Mouse (Mus musculus) forebrain, embryonic 12.5 days (tissue): ENCODE measurements around the gene H13. TPM values are rescaled to one million over a fixed set of nuclear protein-coding genes. Genes with fewer than 3 reads are reported as not detected.
A peak's percentile ranks its signal among the peaks of the same experiment; 100 is the strongest.

Experiments used
- ATAC-seq: fragments of 200-750 bp; cut with Nextera tagmentation; 2 replicates; pipeline ENCODE4 v1.8.0; 2017; ENCODE audit warnings: moderate TSS enrichment; ENCODE audit not compliant: low FRiP score
- H3K27ac ChIP-seq: fragments of 300-500 bp; sonication (generic); 2 replicates; pipeline ENCODE4 v1.5.1; 2016; ENCODE audit warnings: mild to moderate bottlenecking
- H3K27me3 ChIP-seq: fragments of 300-500 bp; sonication (generic); 2 replicates; pipeline ENCODE4 v1.6.1; 2016; ENCODE audit warnings: mild to moderate bottlenecking
- H3K36me3 ChIP-seq: fragments of 300-500 bp; sonication (generic); replicated peaks from 2 replicates; pipeline ENCODE4 v1.6.1; 2016; ENCODE audit warnings: mild to moderate bottlenecking
- H3K4me1 ChIP-seq: fragments of 300-500 bp; sonication (generic); 2 replicates; pipeline ENCODE4 v1.6.1; 2016
- H3K4me2 ChIP-seq: fragments of 300-500 bp; sonication (generic); 2 replicates; pipeline ENCODE4 v1.6.1; 2016; ENCODE audit warnings: mild to moderate bottlenecking, moderate library complexity
- H3K4me3 ChIP-seq: fragments of 300-500 bp; sonication (generic); replicated peaks from 2 replicates; pipeline ENCODE4 v1.5.1; 2016; ENCODE audit warnings: mild to moderate bottlenecking
- H3K9ac ChIP-seq: fragments of 300-500 bp; sonication (generic); 2 replicates; pipeline ENCODE4 v1.6.1; 2016; ENCODE audit warnings: mild to moderate bottlenecking
- H3K9me3 ChIP-seq: fragments of 300-500 bp; sonication (generic); 2 replicates; pipeline ENCODE4 v1.6.1; 2016
- WGBS: fragments of 180-500 bp; shearing (Covaris S2); methylation state at CpG from one replicate; pipeline ENCODE4 v1.1.7; 2016; 5-methylcytosine and 5-hydroxymethylcytosine counted together
- polyA plus RNA-seq: library from polyadenylated mRNA; unstranded; fragments of >200 nt; fragmentation: Nextera tagmentation; extraction: Ambion mirVana; gene quantifications from 2 replicates; pipeline ENCODE4 v1.2.1, GENCODE M21; 2016

Gene H13
- polyA plus RNA-seq, 1 experiment from 2014 or later: 128 TPM

DNA sequence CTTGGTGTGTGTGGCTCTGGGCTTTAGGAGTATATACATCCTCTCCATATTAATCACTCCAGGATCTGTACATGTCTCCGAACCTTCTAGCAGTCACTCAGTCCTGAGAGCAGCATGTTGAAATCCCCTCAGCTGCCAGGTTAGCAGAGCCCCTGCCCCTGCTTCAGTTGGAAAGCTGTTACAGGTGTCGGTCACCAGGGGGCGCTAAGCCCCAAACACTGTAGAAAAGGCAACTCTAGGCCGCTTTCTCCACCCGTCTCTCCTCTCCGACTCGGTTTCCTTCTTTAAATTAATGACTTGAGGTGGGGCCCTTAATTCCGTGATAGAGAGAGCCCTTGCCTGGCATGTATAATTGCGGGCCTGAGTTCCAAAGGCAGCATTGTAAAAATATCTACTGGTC, 24.0 kb downstream of the H13 start:
- peak; percentile 39 for ATAC-seq
- H3K9me3 ChIP-seq: no peaks in the 10 kb centered on the region
- H3K9ac ChIP-seq: peak overlapping the region; percentile 29; the same call in 1 of the 2 replicates
- WGBS: 22% methylated on average over 9 of the region's 9 CpGs
- peaks cover 14% of the 10 kb centered on the region for H3K4me1 ChIP-seq
- peak overlapping the region; percentile 46 for H3K4me2 ChIP-seq
- no peak overlapping the region for H3K4me3 ChIP-seq
- no peaks in the 10 kb centered on the region for H3K27me3 ChIP-seq
- peaks cover 67% of the 10 kb centered on the region for H3K36me3 ChIP-seq
- H3K27ac ChIP-seq: peak overlapping the region; percentile 38; the same call in 1 of the 2 replicates

DNA sequence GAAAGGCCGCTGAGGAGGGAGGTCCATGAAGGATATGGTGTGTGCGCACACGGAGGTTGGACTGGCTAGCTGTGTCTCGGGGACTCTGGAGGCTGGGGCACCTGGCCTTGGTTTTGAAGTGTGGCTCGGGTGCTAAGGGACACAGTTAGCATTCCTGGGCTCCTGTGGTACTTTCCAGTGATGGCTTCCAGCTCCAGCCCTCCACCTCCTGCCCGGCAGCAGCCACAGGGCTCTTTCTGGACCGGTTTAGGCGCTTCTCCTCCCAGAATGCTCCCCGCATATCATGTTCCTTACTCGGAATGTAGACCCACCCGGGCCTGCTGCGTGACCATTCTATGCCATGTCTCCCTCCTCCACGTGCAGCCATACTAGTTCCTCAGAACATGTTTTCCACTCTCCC, 24.5 kb downstream of the H13 start:
- 86% methylated on average over 13 of the region's 13 CpGs for WGBS
- H3K27ac ChIP-seq: peak overlapping the region; percentile 38; the same call in 1 of the 2 replicates
- H3K9ac ChIP-seq: peak overlapping the region; percentile 29; the same call in 1 of the 2 replicates
- no peaks in the 10 kb centered on the region for H3K9me3 ChIP-seq
- no peak overlapping the region for H3K4me3 ChIP-seq
- H3K27me3 ChIP-seq: no peaks in the 10 kb centered on the region
- H3K36me3 ChIP-seq: peaks cover 67% of the 10 kb centered on the region
- H3K4me1 ChIP-seq: peaks cover 12% of the 10 kb centered on the region; the same call in 1 of the 2 replicates
- no peak for ATAC-seq
- peak overlapping the region; percentile 46 for H3K4me2 ChIP-seq

DNA sequence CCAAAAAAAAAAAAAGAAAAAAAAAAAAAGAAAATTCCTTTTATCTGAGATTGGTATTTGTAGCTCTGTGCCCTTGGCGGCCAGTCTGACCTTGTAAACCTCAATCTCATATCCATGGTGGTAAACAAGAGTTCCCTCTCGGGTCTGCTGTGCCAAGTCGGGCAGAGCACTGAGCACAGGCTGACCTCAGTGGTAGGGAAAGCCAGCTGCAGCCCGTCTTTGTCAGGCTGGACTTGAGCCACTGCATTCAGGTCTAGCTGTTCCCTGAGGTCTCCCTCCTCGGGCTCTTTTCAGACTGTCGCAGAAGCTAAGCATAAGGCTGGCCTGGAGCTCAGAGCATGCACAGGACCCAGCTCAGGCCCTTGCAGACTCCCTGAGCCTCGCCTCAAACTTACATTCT, 25.4 kb downstream of the H13 start:
- H3K4me3 ChIP-seq: no peak overlapping the region
- H3K4me1 ChIP-seq: peaks cover 12% of the 10 kb centered on the region; the same call in 1 of the 2 replicates
- no peak overlapping the region for H3K4me2 ChIP-seq
- 84% methylated on average over 7 of the region's 7 CpGs for WGBS
- no peaks in the 10 kb centered on the region for H3K27me3 ChIP-seq
- H3K36me3 ChIP-seq: peaks cover 67% of the 10 kb centered on the region
- H3K9me3 ChIP-seq: no peaks in the 10 kb centered on the region
- ATAC-seq: no peak
- H3K9ac ChIP-seq: no peak overlapping the region
- H3K27ac ChIP-seq: no peak overlapping the region; the same call in 1 of the 2 replicates

- H3K27me3 ChIP-seq: no peaks in the 10 kb centered on the region
- 0 out of 2 replicates have a peak, but pooled peaks have one; percentile 20 for ATAC-seq
- no peaks in the 10 kb centered on the region; the same call in 1 of the 2 replicates for H3K9me3 ChIP-seq
- no peak overlapping the region for H3K4me3 ChIP-seq
- 77% methylated on average over 10 of the region's 10 CpGs for WGBS
- H3K27ac ChIP-seq: peak overlapping the region; percentile 70; the same call in 1 of the 2 replicates
- H3K4me1 ChIP-seq: peaks cover 12% of the 10 kb centered on the region; the same call in 1 of the 2 replicates
- no peak overlapping the region for H3K4me2 ChIP-seq
- peaks cover 68% of the 10 kb centered on the region for H3K36me3 ChIP-seq
- peak overlapping the region; percentile 45; the same call in 1 of the 2 replicates for H3K9ac ChIP-seq
Measured at GRCm38 (mm10) chr2:152696016-152696415, 26.8 kb downstream of the H13 start.

DNA sequence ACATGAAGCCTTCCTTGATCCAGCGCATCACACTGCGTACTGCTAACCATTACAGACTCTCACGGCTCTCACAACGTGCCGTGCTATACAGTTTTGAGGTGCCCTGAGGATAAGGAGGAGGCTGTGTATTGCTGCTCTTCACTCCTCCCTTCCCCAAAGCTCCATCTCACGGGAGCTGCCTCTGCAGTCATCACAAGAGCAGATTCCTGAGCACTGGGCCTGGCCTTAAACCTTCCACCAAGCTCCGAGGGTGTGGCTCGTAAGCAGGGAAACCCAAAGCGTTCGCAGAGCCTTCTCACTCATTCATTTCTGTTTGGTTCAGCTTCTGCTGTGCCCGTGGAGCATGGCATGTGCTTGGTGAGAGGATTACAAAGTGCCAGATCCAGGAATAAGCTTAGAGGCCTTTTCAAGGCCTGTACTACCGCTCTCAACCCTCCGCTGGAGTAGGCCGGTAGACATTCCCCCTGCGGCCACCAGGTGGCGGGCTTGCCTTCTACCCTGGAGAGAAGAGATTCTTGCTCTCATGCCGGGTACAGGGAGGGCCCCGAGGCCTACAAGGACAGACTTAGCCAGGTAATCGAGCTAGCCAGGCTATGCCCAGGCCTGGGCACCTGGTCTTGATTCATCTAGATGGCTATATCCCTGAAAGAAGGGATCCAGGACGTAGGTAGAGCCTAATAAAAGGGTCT, 27.4 kb downstream of the H13 start:
- Histone ChIP-seq H3K27me3 (no peaks in the 10 kb centered on the region), H3K4me2 (no peak overlapping the region), H3K9ac (peak overlapping the region; percentile 45; the same call in 1 of the 2 replicates), H3K36me3 (peaks cover 74% of the 10 kb centered on the region), H3K27ac (peak overlapping the region; percentile 70), H3K4me3 (no peak overlapping the region), H3K9me3 (no peaks in the 10 kb centered on the region; the same call in 1 of the 2 replicates), H3K4me1 (peaks cover 12% of the 10 kb centered on the region; the same call in 1 of the 2 replicates)
- peak; percentile 84 for ATAC-seq
- WGBS: 42% methylated on average over 20 of the region's 20 CpGs

DNA sequence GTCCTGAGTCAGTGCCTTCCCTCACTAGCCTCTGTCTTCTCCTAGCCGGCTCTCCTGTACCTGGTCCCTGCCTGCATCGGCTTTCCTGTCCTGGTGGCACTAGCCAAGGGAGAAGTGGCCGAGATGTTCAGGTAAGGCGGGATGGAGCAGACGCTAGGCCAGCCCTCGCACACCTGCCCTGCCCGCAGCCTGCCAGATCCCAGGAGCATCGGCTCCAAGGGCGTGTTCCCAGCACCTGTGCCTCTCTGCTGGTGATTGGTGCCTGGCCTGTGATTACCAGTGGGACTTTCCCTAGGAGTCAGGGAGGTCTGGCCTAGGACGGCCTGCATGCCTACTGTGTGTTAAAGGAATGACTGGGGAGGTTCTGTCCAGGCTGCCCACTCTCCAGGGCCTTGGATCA, 30.9 kb downstream of the H13 start:
- peaks cover 4% of the 10 kb centered on the region; the same call in 1 of the 2 replicates for H3K4me1 ChIP-seq
- 96% methylated on average over 10 of the region's 10 CpGs for WGBS
- ATAC-seq: no peak
- no peak overlapping the region for H3K4me2 ChIP-seq
- no peaks in the 10 kb centered on the region; the same call in 1 of the 2 replicates for H3K9me3 ChIP-seq
- H3K27ac ChIP-seq: no peak overlapping the region
- H3K9ac ChIP-seq: no peak overlapping the region
- H3K27me3 ChIP-seq: no peaks in the 10 kb centered on the region
- peaks cover 96% of the 10 kb centered on the region for H3K36me3 ChIP-seq
- H3K4me3 ChIP-seq: no peak overlapping the region

DNA sequence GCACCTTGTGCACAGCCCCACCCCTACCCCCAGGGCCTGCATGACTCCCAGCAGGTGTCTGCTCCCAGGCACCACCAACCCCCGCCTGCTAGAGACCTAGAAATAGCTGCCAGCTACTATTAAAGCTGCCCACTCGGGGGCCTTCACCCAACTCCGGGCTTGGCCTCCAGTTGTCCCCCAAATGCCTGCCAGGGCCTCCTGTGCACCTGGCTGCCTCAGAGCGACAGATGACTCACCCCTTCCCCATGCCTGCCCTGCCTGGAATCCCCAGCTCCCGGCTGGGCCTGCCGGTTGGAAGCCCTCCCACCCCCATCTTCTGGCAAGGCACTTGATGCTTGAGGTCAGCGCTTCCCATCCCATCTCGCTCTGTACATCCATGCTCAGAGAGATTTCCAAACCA, 31.5 kb downstream of the H13 start:
- 92% methylated on average over 8 of the region's 8 CpGs for WGBS
- H3K27me3 ChIP-seq: no peaks in the 10 kb centered on the region
- ATAC-seq: no peak
- H3K27ac ChIP-seq: no peak overlapping the region
- H3K4me3 ChIP-seq: no peak overlapping the region
- H3K9ac ChIP-seq: no peak overlapping the region
- peaks cover 96% of the 10 kb centered on the region for H3K36me3 ChIP-seq
- no peaks in the 10 kb centered on the region; the same call in 1 of the 2 replicates for H3K9me3 ChIP-seq
- H3K4me2 ChIP-seq: no peak overlapping the region
- peaks cover 10% of the 10 kb centered on the region for H3K4me1 ChIP-seq

GRCm38 (mm10) chr2:152703596-152704255, 34.5 kb downstream of the H13 start:
- Histone ChIP-seq H3K4me1 (peaks cover 30% of the 10 kb centered on the region), H3K27ac (no peak overlapping the region), H3K27me3 (no peaks in the 10 kb centered on the region), H3K4me2 (no peak overlapping the region), H3K36me3 (peaks cover 74% of the 10 kb centered on the region), H3K4me3 (no peak overlapping the region), H3K9ac (no peak overlapping the region), H3K9me3 (no peaks in the 10 kb centered on the region; the same call in 1 of the 2 replicates)
- 93% methylated on average over 21 of the region's 21 CpGs for WGBS
- ATAC-seq: no peak

- Histone ChIP-seq H3K4me2 (no peak overlapping the region), H3K4me1 (peaks cover 30% of the 10 kb centered on the region), H3K9ac (no peak overlapping the region), H3K27ac (no peak overlapping the region), H3K9me3 (no peaks in the 10 kb centered on the region; the same call in 1 of the 2 replicates), H3K4me3 (no peak overlapping the region), H3K27me3 (no peaks in the 10 kb centered on the region), H3K36me3 (peaks cover 69% of the 10 kb centered on the region)
- ATAC-seq: no peak
- WGBS: 89% methylated on average over 5 of the region's 5 CpGs
Measured at GRCm38 (mm10) chr2:152704256-152704605, 35.0 kb downstream of the H13 start.

- Histone ChIP-seq H3K27ac (peak overlapping the region; percentile 38; the same call in 1 of the 2 replicates), H3K9ac (no peak overlapping the region), H3K4me1 (peaks cover 30% of the 10 kb centered on the region), H3K4me2 (no peak overlapping the region), H3K4me3 (no peak overlapping the region), H3K9me3 (no peaks in the 10 kb centered on the region; the same call in 1 of the 2 replicates), H3K36me3 (peaks cover 63% of the 10 kb centered on the region), H3K27me3 (no peaks in the 10 kb centered on the region)
- ATAC-seq: no peak
- WGBS: 90% methylated on average over 14 of the region's 14 CpGs
Measured at GRCm38 (mm10) chr2:152704811-152705370, 35.6 kb downstream of the H13 start.

DNA sequence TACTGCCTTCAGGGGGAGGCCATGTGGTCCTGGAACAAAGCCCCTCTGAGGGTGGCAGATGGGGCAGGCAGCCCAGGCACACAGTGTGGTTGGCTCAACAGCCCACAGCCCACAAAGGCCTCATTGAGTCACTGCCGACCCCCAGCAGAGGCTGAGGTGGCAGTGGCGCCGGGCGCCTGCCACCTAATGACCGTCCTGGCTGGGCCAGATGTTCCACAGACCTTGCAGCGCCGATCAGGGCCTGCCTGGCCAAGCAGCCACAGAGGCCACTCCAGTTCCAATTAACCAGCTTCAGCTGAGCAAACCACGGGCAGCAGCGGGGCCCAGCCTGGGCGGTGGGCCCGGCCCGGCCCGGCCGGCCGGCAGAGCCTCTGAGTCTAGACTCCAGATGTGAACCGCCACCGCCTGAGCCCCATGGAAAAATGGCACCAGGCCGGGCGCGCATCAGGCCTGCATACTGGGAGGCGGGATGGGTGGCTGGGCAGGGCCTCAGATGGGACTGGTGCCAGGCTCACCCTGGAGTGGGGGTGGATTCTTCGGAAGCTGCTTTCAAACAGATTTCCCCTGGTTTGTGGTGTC, 36.8 kb downstream of the H13 start:
- peaks cover 30% of the 10 kb centered on the region for H3K4me1 ChIP-seq
- no peaks in the 10 kb centered on the region; the same call in 1 of the 2 replicates for H3K9me3 ChIP-seq
- H3K27me3 ChIP-seq: no peaks in the 10 kb centered on the region
- 72% methylated on average over 22 of the region's 22 CpGs for WGBS
- peaks cover 51% of the 10 kb centered on the region for H3K36me3 ChIP-seq
- H3K9ac ChIP-seq: no peak overlapping the region; the same call in 1 of the 2 replicates
- peak overlapping the region; percentile 79 for H3K27ac ChIP-seq
- peak; percentile 30; the same call in 1 of the 2 replicates for ATAC-seq
- H3K4me3 ChIP-seq: no peak overlapping the region
- H3K4me2 ChIP-seq: no peak overlapping the region

DNA sequence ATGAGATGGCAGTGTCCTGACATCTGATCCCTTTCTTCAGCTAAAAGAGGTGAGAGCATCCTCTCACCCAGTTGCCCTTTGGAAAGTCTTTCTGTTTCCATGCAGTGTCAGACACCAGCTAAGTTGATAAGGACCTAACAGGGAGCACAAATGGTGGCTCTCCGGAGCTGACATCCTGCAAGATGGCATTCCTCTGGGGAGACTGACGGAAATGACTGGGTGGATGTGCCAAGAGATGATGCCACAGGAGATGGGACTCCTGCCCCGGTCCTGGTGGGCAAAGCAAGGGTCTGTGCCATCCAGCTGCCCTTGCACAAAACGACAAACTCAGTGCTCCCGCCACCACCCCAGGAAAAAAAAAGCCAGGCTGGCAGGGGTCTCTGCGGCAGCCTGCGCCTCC, 37.9 kb downstream of the H13 start:
- 25% methylated on average over 7 of the region's 7 CpGs for WGBS
- H3K4me1 ChIP-seq: peaks cover 30% of the 10 kb centered on the region
- H3K4me3 ChIP-seq: peak overlapping the region; percentile 48
- peak overlapping the region; percentile 75 for H3K9ac ChIP-seq
- H3K9me3 ChIP-seq: no peaks in the 10 kb centered on the region
- peak overlapping the region; percentile 84 for H3K27ac ChIP-seq
- H3K27me3 ChIP-seq: no peaks in the 10 kb centered on the region
- ATAC-seq: no peak
- peaks cover 40% of the 10 kb centered on the region for H3K36me3 ChIP-seq
- H3K4me2 ChIP-seq: peak overlapping the region; percentile 65
